Mouse (Mus musculus): ENCODE measurements around the gene Fgf6.

DNA sequence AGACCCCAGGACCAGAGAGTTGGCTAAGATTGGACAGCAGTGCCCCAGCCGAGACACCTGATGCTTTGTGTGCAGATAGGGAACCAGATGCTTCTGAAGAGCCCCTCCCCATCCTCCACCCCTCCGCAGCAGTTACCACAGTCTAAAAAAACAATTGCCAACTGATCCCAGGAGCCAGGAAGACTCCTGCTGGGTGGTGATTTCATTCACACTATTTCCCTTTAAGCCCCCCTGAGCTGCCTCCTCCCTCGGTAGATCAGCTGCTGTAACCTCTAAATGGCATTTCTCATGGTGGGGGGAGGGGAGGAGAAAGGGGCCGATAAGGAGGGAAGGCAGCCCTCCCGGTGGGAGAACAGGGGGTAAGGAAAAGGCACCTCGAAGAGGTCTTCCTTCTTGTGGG, 3.9 kb downstream of the Fgf6 start:
- TF ChIP-seq CTCF (IDR thresholded peaks at IDR 0.05; ENCODE audit: low read depth, low read length) (no peak), POLR2A (IDR thresholded peaks at IDR 0.05; ENCODE audit: extremely low read depth, insufficient read depth, low read length) (no peak)

All from liver, adult 2 months (tissue).